Mouse (Mus musculus) cerebellum, adult 2 months (tissue): ENCODE results near the gene Vldlr. TPM values are rescaled to one million over a fixed set of nuclear protein-coding genes. Genes with fewer than 3 reads are reported as not detected.

ENCODE experiments used
- DNase-seq, 2 experiments: peaks; one replicate each; pipeline ENCODE4 v3.0.0; 2021
- H3K27ac ChIP-seq: fragments of 200-500 bp; 2 replicates; pipeline ENCODE4 v1.5.1; 2012; ENCODE audit warnings: low read length, control low read depth, inconsistent platforms; ENCODE audit not compliant: insufficient read depth
- H3K27me3 ChIP-seq: fragments of 200-500 bp; 2 replicates; pipeline ENCODE4 v1.6.1; 2012; ENCODE audit warnings: inconsistent platforms, mild to moderate bottlenecking, low read length, moderate library complexity; ENCODE audit not compliant: control insufficient read depth, insufficient read depth
- H3K4me1 ChIP-seq: fragments of 200-500 bp; 2 replicates; pipeline ENCODE4 v1.6.1; 2011; ENCODE audit warnings: low read length; ENCODE audit not compliant: control insufficient read depth, insufficient read depth
- H3K4me3 ChIP-seq: fragments of 200-500 bp; replicated peaks from 2 replicates; pipeline ENCODE3; 2011; ENCODE audit warnings: mild to moderate bottlenecking, low read depth, low read length, control low read depth; ENCODE audit not compliant: insufficient read depth
- CTCF ChIP-seq: fragments of 200-500 bp; IDR thresholded peaks from 2 replicates; pipeline ENCODE4 v1.5.1; 2011; ENCODE audit warnings: low read depth, mild to moderate bottlenecking, control low read depth, low read length, moderate library complexity, borderline replicate concordance; ENCODE audit not compliant: insufficient read depth
- POLR2A ChIP-seq: fragments of 200-500 bp; IDR thresholded peaks from 2 replicates; pipeline ENCODE4 v1.6.1; 2011; ENCODE audit warnings: low read length, control low read depth, borderline replicate concordance; ENCODE audit not compliant: insufficient read depth
- WGBS: fragments of 180-500 bp; shearing (Covaris S2); methylation state at CpG from one replicate; pipeline ENCODE4 v1.1.7; 2018; 5-methylcytosine and 5-hydroxymethylcytosine counted together
- polyA plus RNA-seq: library from polyadenylated mRNA; depleted of rRNA; stranded (reverse); fragments of >200 nt; gene quantifications from 2 replicates; pipeline ENCODE4 v1.2.3, GENCODE M21; 2012

Gene Vldlr
- polyA plus RNA-seq, 1 experiment: 43.5 TPM

GRCm38 (mm10) chr19:27239913-27240312, 23.6 kb downstream of the Vldlr start:
- 95% methylated on average over 4 of the region's 4 CpGs for WGBS
- Histone ChIP-seq H3K4me3 (no peak overlapping the region), H3K4me1 (peaks cover 2% of the 10 kb centered on the region; the same call in 1 of the 2 replicates), H3K27ac (no peak overlapping the region), H3K27me3 (no peaks in the 10 kb centered on the region)
- no peak for DNase-seq
- TF ChIP-seq CTCF (no peak), POLR2A (no peak)

GRCm38 (mm10) chr19:27243527-27243926, 27.2 kb downstream of the Vldlr start:
- TF ChIP-seq CTCF: no peak
- no peak for TF ChIP-seq POLR2A
- Histone ChIP-seq H3K4me1 (no peaks in the 10 kb centered on the region), H3K4me3 (no peak overlapping the region), H3K27ac (no peak overlapping the region), H3K27me3 (no peaks in the 10 kb centered on the region)
- DNase-seq: no peak
- 82% methylated on average over 4 of the region's 4 CpGs for WGBS

- TF ChIP-seq CTCF: no peak
- no peak for TF ChIP-seq POLR2A
- 79% methylated on average over 5 of the region's 5 CpGs for WGBS
These were observed 38.5 kb downstream of the Vldlr start for GRCm38 (mm10) chr19:27254756-27255155.

GRCm38 (mm10) chr19:27255678-27256077, 39.4 kb downstream of the Vldlr start:
- Histone ChIP-seq H3K4me3 (no peak overlapping the region), H3K27me3 (no peaks in the 10 kb centered on the region), H3K27ac (no peak overlapping the region), H3K4me1 (no peaks in the 10 kb centered on the region)
- no peak for TF ChIP-seq CTCF
- no peak for TF ChIP-seq POLR2A
- no peak for DNase-seq
- 86% methylated on average over 3 of the region's 3 CpGs for WGBS

More at GRCm38 (mm10) chr19:27254756-27255155, 38.5 kb downstream of the Vldlr start:
- H3K4me1 ChIP-seq: no peaks in the 10 kb centered on the region
- no peak for DNase-seq
- no peak overlapping the region for H3K4me3 ChIP-seq
- H3K27ac ChIP-seq: no peak overlapping the region
- no peaks in the 10 kb centered on the region for H3K27me3 ChIP-seq

GRCm38 (mm10) chr19:27260102-27260501, 43.8 kb downstream of the Vldlr start:
- H3K27ac ChIP-seq: no peak overlapping the region
- H3K4me3 ChIP-seq: no peak overlapping the region
- 24% methylated on average over 4 of the region's 4 CpGs for WGBS

GRCm38 (mm10) chr19:27260621-27261278, 44.5 kb downstream of the Vldlr start:
- Histone ChIP-seq H3K27ac (no peak overlapping the region), H3K4me1 (no peaks in the 10 kb centered on the region), H3K27me3 (no peaks in the 10 kb centered on the region), H3K4me3 (no peak overlapping the region)
- 74% methylated on average over 8 of the region's 8 CpGs for WGBS
- no peak for DNase-seq
- TF ChIP-seq CTCF (no peak), POLR2A (no peak)

More at GRCm38 (mm10) chr19:27260102-27260501, 43.8 kb downstream of the Vldlr start:
- Histone ChIP-seq H3K27me3 (no peaks in the 10 kb centered on the region), H3K4me1 (no peaks in the 10 kb centered on the region)
- DNase-seq: no peak
- no peak for TF ChIP-seq CTCF

- no peak for DNase-seq
- Histone ChIP-seq H3K4me3 (no peak overlapping the region), H3K27ac (no peak overlapping the region), H3K4me1 (no peaks in the 10 kb centered on the region), H3K27me3 (no peaks in the 10 kb centered on the region)
- TF ChIP-seq CTCF (no peak), POLR2A (no peak)
- 81% methylated on average over 3 of the region's 3 CpGs for WGBS
These were observed 45.9 kb downstream of the Vldlr start for GRCm38 (mm10) chr19:27262141-27262540.

GRCm38 (mm10) chr19:27273385-27273784, 57.1 kb downstream of the Vldlr start:
- Histone ChIP-seq H3K27ac (no peak overlapping the region), H3K27me3 (no peaks in the 10 kb centered on the region), H3K4me1 (no peaks in the 10 kb centered on the region), H3K4me3 (no peak overlapping the region)
- no peak for DNase-seq
- WGBS: 62% methylated on average over 2 of the region's 2 CpGs
- TF ChIP-seq POLR2A: no peak
- TF ChIP-seq CTCF: no peak
